In genomic region chr1:36559888-36560287, GRCm38 (mm10) we compare ENCODE assay signal across 24 mouse cellular contexts. TPM values are rescaled to one million over a fixed set of nuclear protein-coding genes. Genes with fewer than 3 reads are reported as not detected.
DNase-seq lines count a peak whose midpoint lies in the region; ATAC-seq lines count a peak whose summit lies in the region.
"Had no signal": no experiment of that assay in that cellular context is flagged by ENCODE, and none has a peak within 500 bp of the region (broad histone marks: within the 10 kb centered on the region; RNA-seq: fewer than 3 reads in every experiment).

No protein-coding gene starts in this region.

- DNase-seq in heart, embryonic 10.5 days (ENCODE audit: low spot score): no peak
- no peak for DNase-seq in heart, adult 9 months (ENCODE audit: low spot score in 2 of 2)
- DNase-seq in frontal cortex, adult 2 months (ENCODE audit: extremely low spot score in 1 of 2, low spot score in 1 of 2): no peak
- no peak for DNase-seq in liver
- DNase-seq: adrenal gland, adult 8-10 months; cerebellum, adult 18-20 months; gastrocnemius, postnatal 25 days; kidney, adult 11 months; liver, embryonic 13.5 days; lung, adult 2 months; lung, postnatal 14 days; right cerebral cortex, postnatal 25 days; spleen, adult 18-20 months had no signal

- WGBS in heart, embryonic 10.5 days: 50% methylated on average over 5 of the region's 5 CpGs
- WGBS in kidney, embryonic 15.5 days: 49% methylated on average over 5 of the region's 5 CpGs
- 49% methylated on average over 5 of the region's 5 CpGs for WGBS in kidney, embryonic 14.5 days
- 35% methylated on average over 5 of the region's 5 CpGs for WGBS in embryonic facial prominence, embryonic 13.5 days

- peaks cover 80% of the 10 kb centered on the region for H3K4me1 ChIP-seq in heart, embryonic 10.5 days
- peaks cover 76% of the 10 kb centered on the region for H3K4me1 ChIP-seq in kidney, embryonic 15.5 days
- H3K4me1 ChIP-seq in kidney, embryonic 14.5 days (ENCODE audit: control insufficient read depth, insufficient read depth, low read length): peaks cover 48% of the 10 kb centered on the region
- peaks cover 49% of the 10 kb centered on the region for H3K4me1 ChIP-seq in embryonic facial prominence, embryonic 13.5 days

- 0 out of 2 replicates have a peak, but pooled peaks cover 1% of the 10 kb centered on the region for H3K36me3 ChIP-seq in heart, embryonic 10.5 days
- peaks cover 6% of the 10 kb centered on the region for H3K36me3 ChIP-seq in kidney, embryonic 15.5 days
- peaks cover 6% of the 10 kb centered on the region; the same call in 1 of the 2 replicates for H3K36me3 ChIP-seq in kidney, embryonic 14.5 days (ENCODE audit: control insufficient read depth, insufficient read depth, low read length)
- peaks cover 5% of the 10 kb centered on the region for H3K36me3 ChIP-seq in embryonic facial prominence, embryonic 13.5 days
- H3K36me3 ChIP-seq: liver, embryonic 13.5 days had no signal

- H3K4me3 ChIP-seq in heart, embryonic 10.5 days: no peak overlapping the region
- no peak overlapping the region for H3K4me3 ChIP-seq in kidney, embryonic 15.5 days (replicated peaks)
- H3K4me3 ChIP-seq in kidney, embryonic 14.5 days (ENCODE audit: low read length): no peak overlapping the region
- H3K4me3 ChIP-seq in embryonic facial prominence, embryonic 13.5 days: no peak overlapping the region
- H3K4me3 ChIP-seq: forebrain, embryonic 15.5 days; hindbrain, embryonic 12.5 days; layer of hippocampus, adult 2 months; liver, embryonic 13.5 days had no signal

- H3K9ac ChIP-seq in kidney, embryonic 15.5 days: no peak overlapping the region
- no peak overlapping the region for H3K9ac ChIP-seq in kidney, embryonic 14.5 days (ENCODE audit: low read depth, low read length)
- H3K9ac ChIP-seq in embryonic facial prominence, embryonic 13.5 days: no peak overlapping the region
- H3K9ac ChIP-seq: embryonic facial prominence, embryonic 15.5 days; forebrain, embryonic 15.5 days; hindbrain, embryonic 12.5 days; liver, embryonic 13.5 days had no signal

- peak overlapping the region; percentile 98; the same call in 1 of the 2 replicates for H3K27ac ChIP-seq in heart, embryonic 10.5 days
- peak overlapping the region; percentile 100 for H3K27ac ChIP-seq in kidney, embryonic 15.5 days
- H3K27ac ChIP-seq in kidney, embryonic 14.5 days (ENCODE audit: low read depth, low read length): no peak overlapping the region
- H3K27ac ChIP-seq in embryonic facial prominence, embryonic 13.5 days: no peak overlapping the region
- H3K27ac ChIP-seq: embryonic facial prominence, embryonic 15.5 days; forebrain, embryonic 15.5 days; hindbrain, embryonic 12.5 days; layer of hippocampus, adult 2 months; liver, embryonic 13.5 days; midbrain, embryonic 12.5 days had no signal

- H3K27me3 ChIP-seq in heart, embryonic 10.5 days (ENCODE audit: insufficient read depth, poor library complexity, severe bottlenecking): 0 out of 2 replicates have a peak, but pooled peaks cover 6% of the 10 kb centered on the region
- no peaks in the 10 kb centered on the region for H3K27me3 ChIP-seq in kidney, embryonic 15.5 days
- no peaks in the 10 kb centered on the region for H3K27me3 ChIP-seq in kidney, embryonic 14.5 days (ENCODE audit: control insufficient read depth, insufficient read depth, low read length)
- H3K27me3 ChIP-seq in embryonic facial prominence, embryonic 13.5 days: no peaks in the 10 kb centered on the region
- H3K27me3 ChIP-seq: embryonic facial prominence, embryonic 15.5 days; limb, embryonic 12.5 days had no signal

- peak overlapping the region; percentile 85; the same call in 1 of the 2 replicates for H3K4me2 ChIP-seq in kidney, embryonic 15.5 days
- H3K4me2 ChIP-seq in kidney, embryonic 14.5 days (replicated peaks; ENCODE audit: low read depth, low read length): no peak overlapping the region
- H3K4me2 ChIP-seq in embryonic facial prominence, embryonic 13.5 days: 0 out of 2 replicates have a peak overlapping the region, but pooled peaks have one; percentile 1
- H3K4me2 ChIP-seq: forebrain, embryonic 15.5 days; liver, embryonic 13.5 days had no signal

- no peak for ATAC-seq in kidney, embryonic 15.5 days (replicated peaks; ENCODE audit: low FRiP score)
- no peak for ATAC-seq in kidney, embryonic 14.5 days (ENCODE audit: low FRiP score, low TSS enrichment)
- no peak for ATAC-seq in embryonic facial prominence, embryonic 13.5 days (ENCODE audit: insufficient number of reproducible peaks, insufficient read depth, low FRiP score, low TSS enrichment, low read depth)
- ATAC-seq: activated CD4-positive, CD25-positive, alpha-beta regulatory T cell, adult 4 months; forebrain, embryonic 15.5 days had no signal

- no peaks in the 10 kb centered on the region for H3K9me3 ChIP-seq in heart, embryonic 10.5 days
- no peaks in the 10 kb centered on the region for H3K9me3 ChIP-seq in kidney, embryonic 15.5 days (replicated peaks)
- H3K9me3 ChIP-seq in kidney, embryonic 14.5 days (ENCODE audit: control insufficient read depth, low read length): no peaks in the 10 kb centered on the region
- H3K9me3 ChIP-seq in embryonic facial prominence, embryonic 13.5 days: no peaks in the 10 kb centered on the region
- H3K9me3 ChIP-seq: embryonic facial prominence, embryonic 15.5 days; forebrain, embryonic 15.5 days; hindbrain, embryonic 12.5 days; limb, embryonic 12.5 days; liver, embryonic 13.5 days; midbrain, embryonic 12.5 days had no signal

RNA-seq across cellular contexts. Expression of gene Sema4c, which starts 1.7 kb away (rescaled TPM):
- 12.2 and 15.2 TPM in 2 replicates for polyA plus RNA-seq in heart, embryonic 10.5 days (2016; fragmentation: Nextera tagmentation; extraction: Ambion mirVana)
- polyA plus RNA-seq in kidney, embryonic 15.5 days (2015; fragmentation: Nextera tagmentation; extraction: Ambion mirVana): 19.3 and 23.3 TPM in 2 replicates
- 4.8 and 6.0 TPM in 2 replicates for polyA plus RNA-seq in kidney, embryonic 14.5 days (2014; fragmentation: Nextera tagmentation; extraction: Ambion mirVana)
- 22.5 and 24.2 TPM in 2 replicates for polyA plus RNA-seq in embryonic facial prominence, embryonic 13.5 days (2015; fragmentation: Nextera tagmentation; extraction: Ambion mirVana)
- 12.3 and 12.7 TPM in 2 replicates for polyA plus RNA-seq in frontal cortex, adult 2 months (2012; rRNA removed)

RNA-seq across cellular contexts. Expression of gene Ankrd39, which starts 12.6 kb away (rescaled TPM):
- 23.9 and 24.5 TPM in 2 replicates for polyA plus RNA-seq in heart, embryonic 10.5 days (2016; fragmentation: Nextera tagmentation; extraction: Ambion mirVana)
- polyA plus RNA-seq in kidney, embryonic 15.5 days (2015; fragmentation: Nextera tagmentation; extraction: Ambion mirVana): 26.2 and 26.3 TPM in 2 replicates
- 22.4 and 22.7 TPM in 2 replicates for polyA plus RNA-seq in kidney, embryonic 14.5 days (2014; fragmentation: Nextera tagmentation; extraction: Ambion mirVana)
- 27.3 and 28.6 TPM in 2 replicates for polyA plus RNA-seq in embryonic facial prominence, embryonic 13.5 days (2015; fragmentation: Nextera tagmentation; extraction: Ambion mirVana)
- 16.2 and 17.7 TPM in 2 replicates for polyA plus RNA-seq in frontal cortex, adult 2 months (2012; rRNA removed)

RNA-seq across cellular contexts. Expression of gene Gm42417, which starts 20.7 kb away (rescaled TPM):
- polyA plus RNA-seq in heart, embryonic 10.5 days (2016; fragmentation: Nextera tagmentation; extraction: Ambion mirVana): 0.20 and 1.0 TPM in 2 replicates
- 0.32 and 0.75 TPM in 2 replicates for polyA plus RNA-seq in kidney, embryonic 15.5 days (2015; fragmentation: Nextera tagmentation; extraction: Ambion mirVana)
- 0.26 TPM in 1 of 2 replicates, not detected in the other for polyA plus RNA-seq in kidney, embryonic 14.5 days (2014; fragmentation: Nextera tagmentation; extraction: Ambion mirVana)
- not detected in 2 replicates for polyA plus RNA-seq in embryonic facial prominence, embryonic 13.5 days (2015; fragmentation: Nextera tagmentation; extraction: Ambion mirVana)
- 0.04 TPM in 1 of 2 replicates, not detected in the other for polyA plus RNA-seq in frontal cortex, adult 2 months (2012; rRNA removed)
- polyA plus RNA-seq: forebrain, embryonic 15.5 days; heart, postnatal 0 days; hindbrain, embryonic 12.5 days; liver, embryonic 13.5 days; lung, adult 2 months; midbrain, embryonic 12.5 days had no signal

RNA-seq across cellular contexts. Expression of gene Ankrd23, which starts 23.2 kb away (rescaled TPM):
- 16.7 and 19.0 TPM in 2 replicates for polyA plus RNA-seq in heart, embryonic 10.5 days (2016; fragmentation: Nextera tagmentation; extraction: Ambion mirVana)
- polyA plus RNA-seq in kidney, embryonic 15.5 days (2015; fragmentation: Nextera tagmentation; extraction: Ambion mirVana): 21.8 and 22.1 TPM in 2 replicates
- 10.5 and 14.6 TPM in 2 replicates for polyA plus RNA-seq in kidney, embryonic 14.5 days (2014; fragmentation: Nextera tagmentation; extraction: Ambion mirVana)
- 23.7 and 24.1 TPM in 2 replicates for polyA plus RNA-seq in embryonic facial prominence, embryonic 13.5 days (2015; fragmentation: Nextera tagmentation; extraction: Ambion mirVana)
- 9.5 and 11.5 TPM in 2 replicates for polyA plus RNA-seq in frontal cortex, adult 2 months (2012; rRNA removed)

RNA-seq across cellular contexts. Expression of gene Cnnm3, which starts 48.2 kb away (rescaled TPM):
- polyA plus RNA-seq in heart, embryonic 10.5 days (2016; fragmentation: Nextera tagmentation; extraction: Ambion mirVana): 1.5 and 2.5 TPM in 2 replicates
- polyA plus RNA-seq in kidney, embryonic 15.5 days (2015; fragmentation: Nextera tagmentation; extraction: Ambion mirVana): 3.7 and 4.0 TPM in 2 replicates
- polyA plus RNA-seq in kidney, embryonic 14.5 days (2014; fragmentation: Nextera tagmentation; extraction: Ambion mirVana): 5.7 and 7.5 TPM in 2 replicates
- polyA plus RNA-seq in embryonic facial prominence, embryonic 13.5 days (2015; fragmentation: Nextera tagmentation; extraction: Ambion mirVana): 3.4 and 3.8 TPM in 2 replicates
- 26.6 and 27.1 TPM in 2 replicates for polyA plus RNA-seq in frontal cortex, adult 2 months (2012; rRNA removed)

Comparison
In these comparisons a context has a peak if more than half of its experiments do, and no peak if none do; other contexts are left out.
1. H3K27ac ChIP-seq: peak in heart, embryonic 10.5 days (single experiment) and kidney, embryonic 15.5 days (single experiment); none in kidney, embryonic 14.5 days (single experiment) and embryonic facial prominence, embryonic 13.5 days (single experiment).